ENCODE assay signal across 8 mouse cellular contexts in the genomic region with DNA sequence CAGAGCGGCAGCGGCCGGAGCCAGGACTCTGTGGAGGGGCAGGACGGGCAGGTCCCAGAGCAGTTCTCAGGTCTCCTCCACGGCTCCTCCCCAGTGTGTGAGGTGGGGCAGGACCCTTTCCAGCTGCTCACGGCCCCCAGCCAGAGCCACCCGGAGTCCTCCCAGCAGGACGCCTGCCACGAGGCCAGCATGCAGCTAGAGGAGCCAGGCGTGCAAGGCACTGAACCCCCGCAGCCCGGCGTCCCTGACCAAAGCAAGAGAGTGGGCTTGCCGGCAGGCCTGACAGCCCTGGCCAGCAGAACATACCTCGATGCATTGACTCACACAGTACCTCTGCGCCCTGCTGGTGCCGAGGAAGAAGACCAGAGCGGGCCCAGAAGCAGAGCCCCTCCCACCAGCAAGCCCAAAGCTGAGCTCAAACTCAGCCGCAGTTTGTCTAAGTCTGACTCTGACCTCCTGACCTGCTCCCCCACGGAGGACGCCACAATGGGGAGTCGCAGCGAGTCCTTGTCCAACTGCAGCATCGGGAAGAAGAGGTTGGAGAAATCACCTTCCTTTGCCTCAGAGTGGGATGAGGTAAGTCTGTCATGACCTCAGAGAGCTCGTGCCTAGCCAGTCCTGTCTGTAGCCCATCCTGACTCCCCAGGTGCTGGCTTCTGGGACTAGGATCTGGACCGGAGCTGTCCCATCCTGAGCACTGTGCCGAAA.
DNase-seq lines count a peak whose midpoint lies in the region; ATAC-seq and TF ChIP-seq lines count a peak whose summit lies in the region.

No protein-coding gene starts in this region.

- H3K9me3 ChIP-seq in E14TG2a.4 (ENCODE audit: low read length), result no peaks in the 10 kb centered on the region
- H3K9me3 ChIP-seq in embryonic facial prominence, embryonic 11.5 days (replicated peaks; ENCODE audit: control insufficient read depth, low read length), result no peaks in the 10 kb centered on the region
- no peaks in the 10 kb centered on the region for H3K9me3 ChIP-seq in heart, embryonic 11.5 days (replicated peaks; ENCODE audit: control insufficient read depth, low read length)

- peak overlapping the region; percentile 47 for H3K9ac ChIP-seq in embryonic facial prominence, embryonic 11.5 days (replicated peaks; ENCODE audit: low read length)
- H3K9ac ChIP-seq in heart, embryonic 11.5 days (ENCODE audit: low read depth, low read length), result peak overlapping the region; percentile 64

- no peak for DNase-seq in embryonic facial prominence, embryonic 11.5 days (ENCODE audit: low spot score)
- peak; percentile 69 for DNase-seq in kidney, postnatal 10 days
- DNase-seq in thymus, adult 2 months, result peak; percentile 59
- DNase-seq in frontal cortex, postnatal 10 days (ENCODE audit: low spot score in 2 of 2), result no peak
- DNase-seq in frontal cortex, postnatal 36 days (ENCODE audit: low spot score in 2 of 2), result no peak

- no peak for TF ChIP-seq CTCF in E14TG2a.4 (conservative IDR thresholded peaks at IDR 0.05; ENCODE audit: low read length)
- TF ChIP-seq CTCF in thymus, adult 2 months (IDR thresholded peaks at IDR 0.05; ENCODE audit: borderline replicate concordance, control insufficient read depth, extremely low read depth, insufficient read depth, low read length, poor library complexity), result 0 out of 2 replicates have a peak, but pooled peaks have one; percentile 35

- peaks cover 64% of the 10 kb centered on the region for H3K36me3 ChIP-seq in E14TG2a.4 (ENCODE audit: insufficient read depth, low read length)
- H3K36me3 ChIP-seq in embryonic facial prominence, embryonic 11.5 days (replicated peaks; ENCODE audit: control insufficient read depth, insufficient read depth, low read depth, low read length), result no peaks in the 10 kb centered on the region
- H3K36me3 ChIP-seq in heart, embryonic 11.5 days (ENCODE audit: control insufficient read depth, insufficient read depth, low read length), result 0 out of 2 replicates have a peak, but pooled peaks cover 2% of the 10 kb centered on the region
- no peaks in the 10 kb centered on the region for H3K36me3 ChIP-seq in thymus, adult 2 months (ENCODE audit: control insufficient read depth, insufficient read depth, low read length)

- peaks cover 16% of the 10 kb centered on the region for H3K27me3 ChIP-seq in E14TG2a.4 (ENCODE audit: insufficient read depth, low read length)
- H3K27me3 ChIP-seq in embryonic facial prominence, embryonic 11.5 days (ENCODE audit: control insufficient read depth, insufficient read depth, low read length), result no peaks in the 10 kb centered on the region
- H3K27me3 ChIP-seq in heart, embryonic 11.5 days (ENCODE audit: control insufficient read depth, insufficient read depth, low read length), result no peaks in the 10 kb centered on the region
- H3K27me3 ChIP-seq in thymus, adult 2 months (ENCODE audit: control insufficient read depth, insufficient read depth, low read length), result no peaks in the 10 kb centered on the region

- peak overlapping the region; percentile 27 for H3K4me2 ChIP-seq in embryonic facial prominence, embryonic 11.5 days (ENCODE audit: low read depth, low read length)
- H3K4me2 ChIP-seq in heart, embryonic 11.5 days, result peak overlapping the region; percentile 51

- peak overlapping the region; percentile 70 for H3K4me3 ChIP-seq in E14TG2a.4 (replicated peaks; ENCODE audit: low read length)
- no peak overlapping the region for H3K4me3 ChIP-seq in embryonic facial prominence, embryonic 11.5 days (ENCODE audit: low read depth, low read length)
- peak overlapping the region; percentile 15 for H3K4me3 ChIP-seq in heart, embryonic 11.5 days (ENCODE audit: low read depth, low read length)
- peak overlapping the region; percentile 71 for H3K4me3 ChIP-seq in thymus, adult 2 months (ENCODE audit: control insufficient read depth, insufficient read depth, low read length)

- 23% methylated on average over 27 of the region's 27 CpGs for WGBS in embryonic facial prominence, embryonic 11.5 days
- WGBS in heart, embryonic 11.5 days (ENCODE audit: insufficient replicate concordance), result 34% methylated on average over 27 of the region's 27 CpGs
- WGBS in thymus, adult 2 months, result under 1% methylated on average over 27 of the region's 27 CpGs

- peak; percentile 46; the same call in 1 of the 2 replicates for ATAC-seq in embryonic facial prominence, embryonic 11.5 days (replicated peaks; ENCODE audit: insufficient number of reproducible peaks, low FRiP score, low TSS enrichment, low read depth)
- ATAC-seq in heart, embryonic 11.5 days (replicated peaks; ENCODE audit: insufficient number of reproducible peaks, low FRiP score, low TSS enrichment), result peak; percentile 65
- ATAC-seq in megakaryocyte-erythroid progenitor cell, adult 5-6 weeks (replicated peaks; ENCODE audit: low FRiP score, low TSS enrichment, poor library complexity, severe bottlenecking), result peak; percentile 65

- TF ChIP-seq POLR2A in thymus, adult 2 months (IDR thresholded peaks at IDR 0.05; ENCODE audit: control insufficient read depth, extremely low read depth, insufficient read depth, low read length, poor library complexity), result no peak

- peaks cover 56% of the 10 kb centered on the region for H3K4me1 ChIP-seq in E14TG2a.4 (replicated peaks; ENCODE audit: low read depth, low read length)
- peaks cover 14% of the 10 kb centered on the region for H3K4me1 ChIP-seq in embryonic facial prominence, embryonic 11.5 days (ENCODE audit: control insufficient read depth, insufficient read depth, low read length)
- peaks cover 49% of the 10 kb centered on the region for H3K4me1 ChIP-seq in heart, embryonic 11.5 days (ENCODE audit: control insufficient read depth, insufficient read depth, low read length)
- H3K4me1 ChIP-seq in thymus, adult 2 months (replicated peaks; ENCODE audit: control insufficient read depth, insufficient read depth, low read length), result peaks cover 75% of the 10 kb centered on the region

- H3K27ac ChIP-seq in embryonic facial prominence, embryonic 11.5 days (replicated peaks; ENCODE audit: low read depth, low read length), result peak overlapping the region; percentile 79
- H3K27ac ChIP-seq in heart, embryonic 11.5 days (ENCODE audit: low read depth, low read length), result peak overlapping the region; percentile 81
- peak overlapping the region; percentile 90 for H3K27ac ChIP-seq in thymus, adult 2 months (ENCODE audit: control insufficient read depth, insufficient read depth, low read length)

Comparison
In these comparisons a context has a peak if more than half of its experiments do, and no peak if none do; other contexts are left out.
1. DNase-seq: peak in kidney, postnatal 10 days (single experiment) and thymus, adult 2 months (single experiment); none in embryonic facial prominence, embryonic 11.5 days (single experiment), frontal cortex, postnatal 10 days (0 of 2) and frontal cortex, postnatal 36 days (0 of 2).
2. Peak in every context shown above with its lines, with median percentiles within 50 percentile points of each other: ATAC-seq and H3K27ac ChIP-seq.